Mouse (Mus musculus) forebrain, embryonic 12.5 days (tissue): ENCODE data around the gene Ralgds. TPM values are rescaled to one million over a fixed set of nuclear protein-coding genes. Genes with fewer than 3 reads are reported as not detected.

Source experiments
- polyA plus RNA-seq: library from polyadenylated mRNA; unstranded; fragments of >200 nt; fragmentation: Nextera tagmentation; extraction: Ambion mirVana; gene quantifications from 2 replicates; pipeline ENCODE4 v1.2.1, GENCODE M21; 2016

Ralgds gene
- polyA plus RNA-seq, 1 experiment from 2014 or later: 55.2 TPM

Other genes starting within 250 kb of the Ralgds start
- gene Ppp1r26, start 66.3 kb upstream of the Ralgds start, polyA plus RNA-seq: 9.2 and 9.6 TPM in 2 replicates
- 1.3 and 2.3 TPM in 2 replicates for gene 1700007K13Rik, start 46.8 kb upstream of the Ralgds start, polyA plus RNA-seq
- gene Mrps2, start 45.1 kb upstream of the Ralgds start, polyA plus RNA-seq: 58.0 and 58.1 TPM in 2 replicates
- 0.32 TPM in 2 replicates for gene Gbgt1, start 16.2 kb upstream of the Ralgds start, polyA plus RNA-seq
- 0.61 and 0.64 TPM in 2 replicates for gene Gm10134, start 7.0 kb upstream of the Ralgds start, polyA plus RNA-seq
- not detected in 2 replicates for gene Cel, start 50.3 kb downstream of the Ralgds start, polyA plus RNA-seq
- 46.9 and 50.9 TPM in 2 replicates for gene Gtf3c5, start 70.6 kb downstream of the Ralgds start, polyA plus RNA-seq
- 0.77 and 2.0 TPM in 2 replicates for gene Gfi1b, start 108.9 kb downstream of the Ralgds start, polyA plus RNA-seq
- 27.7 and 31.7 TPM in 2 replicates for gene Tsc1, start 128.1 kb downstream of the Ralgds start, polyA plus RNA-seq
- 1.5 and 1.7 TPM in 2 replicates for gene Spaca9, start 186.6 kb downstream of the Ralgds start, polyA plus RNA-seq
- 0.33 and 0.75 TPM in 2 replicates for gene Ak8, start 187.0 kb downstream of the Ralgds start, polyA plus RNA-seq